Mouse (Mus musculus): Measurements from ENCODE around the gene Kank1.

GRCm38 (mm10) chr19:25267247-25267646 is 30.5 kb downstream of the Kank1 start:
- TF ChIP-seq CTCF (IDR thresholded peaks at IDR 0.05; ENCODE audit: low read depth): no peak
- TF ChIP-seq EP300 (IDR thresholded peaks at IDR 0.05; ENCODE audit: low read depth): no peak
